Mouse (Mus musculus) hindbrain, embryonic 14.5 days (tissue): ENCODE measurements around the gene Ucp3. TPM values are rescaled to one million over a fixed set of nuclear protein-coding genes. Genes with fewer than 3 reads are reported as not detected.

Experiments
- ATAC-seq: fragments of 200-750 bp; cut with Nextera tagmentation; 2 replicates; pipeline ENCODE4 v1.8.0; 2017; ENCODE audit warnings: moderate number of reproducible peaks, mild to moderate bottlenecking, moderate TSS enrichment, moderate library complexity; ENCODE audit not compliant: low FRiP score
- DNase-seq: peaks from one replicate; pipeline ENCODE4 v3.0.0-alpha.2; 2015; ENCODE audit warnings: low spot score
- H3K27ac ChIP-seq: fragments of 300-500 bp; sonication (generic); 2 replicates; pipeline ENCODE4 v1.5.1; 2014; ENCODE audit warnings: mild to moderate bottlenecking, moderate library complexity
- H3K27me3 ChIP-seq: fragments of 300-500 bp; sonication (generic); 2 replicates; pipeline ENCODE4 v1.6.1; 2014; ENCODE audit warnings: mild to moderate bottlenecking, low read length, mixed read lengths; ENCODE audit not compliant: control insufficient read depth, insufficient read depth
- H3K36me3 ChIP-seq: fragments of 300-500 bp; sonication (generic); replicated peaks from 2 replicates; pipeline ENCODE4 v1.6.1; 2014; ENCODE audit not compliant: control insufficient read depth, insufficient read depth
- H3K4me1 ChIP-seq: fragments of 300-500 bp; sonication (generic); replicated peaks from 2 replicates; pipeline ENCODE4 v1.6.1; 2014; ENCODE audit warnings: antibody characterized with exemption, low read length, mixed read lengths; ENCODE audit not compliant: control insufficient read depth, insufficient read depth
- H3K4me2 ChIP-seq: fragments of 300-500 bp; sonication (generic); replicated peaks from 2 replicates; pipeline ENCODE4 v1.6.1; 2014; ENCODE audit warnings: mild to moderate bottlenecking, moderate library complexity
- H3K4me3 ChIP-seq: fragments of 300-500 bp; sonication (generic); replicated peaks from 2 replicates; pipeline ENCODE4 v1.5.1; 2014; ENCODE audit warnings: mild to moderate bottlenecking, low read length
- H3K9ac ChIP-seq: fragments of 300-500 bp; sonication (generic); 2 replicates; pipeline ENCODE4 v1.6.1; 2014
- H3K9me3 ChIP-seq: fragments of 300-500 bp; sonication (generic); 2 replicates; pipeline ENCODE4 v1.6.1; 2016; ENCODE audit warnings: low read length; ENCODE audit not compliant: control insufficient read depth
- WGBS: fragments of 180-500 bp; shearing (Covaris S2); extraction: QIAGEN DNeasy Blood & Tissue Kit; methylation state at CpG from one replicate; pipeline ENCODE4 v1.1.7; 2014; 5-methylcytosine and 5-hydroxymethylcytosine counted together
- polyA plus RNA-seq: library from polyadenylated mRNA; unstranded; fragments of >200 nt; fragmentation: Nextera tagmentation; extraction: Ambion mirVana; gene quantifications from 2 replicates; pipeline ENCODE4 v1.2.1, GENCODE M21; 2014

The Ucp3 gene
- polyA plus RNA-seq = not detected in 2 replicates

GRCm38 (mm10) chr7:100472777-100473176 is at the start of gene Ucp3:
Gene Ucp3, plus strand, starts transcription at chr7:100472990.
- no peaks in the 10 kb centered on the region for H3K4me1 ChIP-seq
- no peak within 1 kb of the TSS for H3K9ac ChIP-seq
- DNase-seq (no peak), ATAC-seq (no peak)
- H3K27me3 ChIP-seq = no peaks in the 10 kb centered on the region
- WGBS = 94% methylated on average over 6 of the region's 6 CpGs
- peaks cover 21% of the 10 kb centered on the region for H3K36me3 ChIP-seq
- H3K9me3 ChIP-seq = no peaks in the 10 kb centered on the region
- H3K4me3 ChIP-seq = no peak within 1 kb of the TSS
- no peak within 1 kb of the TSS for H3K27ac ChIP-seq
- no peak within 1 kb of the TSS for H3K4me2 ChIP-seq

GRCm38 (mm10) chr7:100425795-100426194 is 47.0 kb upstream of the Ucp3 start:
- DNase-seq = no peak
- no peak overlapping the region for H3K9ac ChIP-seq
- H3K36me3 ChIP-seq = peaks cover 94% of the 10 kb centered on the region
- no peak for ATAC-seq
- H3K27ac ChIP-seq = no peak overlapping the region
- H3K4me3 ChIP-seq = no peak overlapping the region
- no peaks in the 10 kb centered on the region for H3K27me3 ChIP-seq
- no peaks in the 10 kb centered on the region for H3K4me1 ChIP-seq
- H3K4me2 ChIP-seq = no peak overlapping the region
- 77% methylated on average over 3 of the region's 3 CpGs for whole genome bisulfite sequencing
- H3K9me3 ChIP-seq = no peaks in the 10 kb centered on the region

- no peak overlapping the region for H3K27ac ChIP-seq
- no peaks in the 10 kb centered on the region for H3K4me1 ChIP-seq
- H3K27me3 ChIP-seq = no peaks in the 10 kb centered on the region
- WGBS = 71% methylated on average over 3 of the region's 3 CpGs
- ATAC-seq (no peak), DNase-seq (peak; percentile 61)
- H3K4me3 ChIP-seq = no peak overlapping the region
- no peaks in the 10 kb centered on the region for H3K9me3 ChIP-seq
- H3K4me2 ChIP-seq = no peak overlapping the region
- H3K36me3 ChIP-seq = peaks cover 95% of the 10 kb centered on the region
- H3K9ac ChIP-seq = no peak overlapping the region
Measured at GRCm38 (mm10) chr7:100429102-100429501, 43.7 kb upstream of the Ucp3 start.

- DNase-seq (no peak), ATAC-seq (no peak)
- Histone ChIP-seq H3K36me3 (peaks cover 91% of the 10 kb centered on the region), H3K9me3 (no peaks in the 10 kb centered on the region), H3K9ac (no peak overlapping the region), H3K4me1 (no peaks in the 10 kb centered on the region), H3K4me2 (no peak overlapping the region), H3K4me3 (no peak overlapping the region), H3K27me3 (no peaks in the 10 kb centered on the region), H3K27ac (no peak overlapping the region)
- 92% methylated on average over 11 of the region's 11 CpGs for WGBS
Measured at GRCm38 (mm10) chr7:100429911-100430310, 42.9 kb upstream of the Ucp3 start.

- 78% methylated on average over 5 of the region's 5 CpGs for WGBS
- no peak for ATAC-seq
- Histone ChIP-seq H3K36me3 (peaks cover 90% of the 10 kb centered on the region), H3K4me3 (no peak overlapping the region), H3K9me3 (no peaks in the 10 kb centered on the region), H3K27me3 (no peaks in the 10 kb centered on the region), H3K4me1 (no peaks in the 10 kb centered on the region), H3K27ac (no peak overlapping the region), H3K9ac (no peak overlapping the region), H3K4me2 (no peak overlapping the region)
- DNase-seq = no peak
Measured at GRCm38 (mm10) chr7:100431103-100431502, 41.7 kb upstream of the Ucp3 start.

- Histone ChIP-seq H3K9me3 (no peaks in the 10 kb centered on the region), H3K27ac (no peak overlapping the region), H3K36me3 (peaks cover 91% of the 10 kb centered on the region), H3K4me1 (no peaks in the 10 kb centered on the region), H3K9ac (no peak overlapping the region), H3K4me3 (no peak overlapping the region), H3K4me2 (no peak overlapping the region), H3K27me3 (no peaks in the 10 kb centered on the region)
- ATAC-seq = no peak
- no peak for DNase-seq
- 98% methylated on average over 6 of the region's 6 CpGs for WGBS
Measured at GRCm38 (mm10) chr7:100433295-100433694, 39.5 kb upstream of the Ucp3 start.

GRCm38 (mm10) chr7:100443728-100444127 is 29.1 kb upstream of the Ucp3 start:
- Histone ChIP-seq H3K27me3 (no peaks in the 10 kb centered on the region), H3K4me2 (no peak overlapping the region), H3K27ac (no peak overlapping the region), H3K4me3 (no peak overlapping the region), H3K36me3 (peaks cover 92% of the 10 kb centered on the region), H3K9me3 (no peaks in the 10 kb centered on the region), H3K4me1 (no peaks in the 10 kb centered on the region), H3K9ac (no peak overlapping the region)
- no peak for DNase-seq
- no peak for ATAC-seq
- 93% methylated on average over 4 of the region's 4 CpGs for whole genome bisulfite sequencing

- Histone ChIP-seq H3K4me2 (no peak overlapping the region), H3K4me1 (no peaks in the 10 kb centered on the region), H3K9me3 (no peaks in the 10 kb centered on the region), H3K9ac (no peak overlapping the region), H3K27me3 (no peaks in the 10 kb centered on the region), H3K27ac (no peak overlapping the region), H3K4me3 (no peak overlapping the region), H3K36me3 (peaks cover 92% of the 10 kb centered on the region)
- 98% methylated on average over 5 of the region's 5 CpGs for WGBS
- ATAC-seq (no peak), DNase-seq (no peak)
Measured at GRCm38 (mm10) chr7:100446271-100446670, 26.5 kb upstream of the Ucp3 start.

- H3K36me3 ChIP-seq = peaks cover 92% of the 10 kb centered on the region
- 97% methylated on average over 12 of the region's 12 CpGs for WGBS
Measured at GRCm38 (mm10) chr7:100448530-100448929, 24.3 kb upstream of the Ucp3 start.

GRCm38 (mm10) chr7:100448985-100449384 is 23.8 kb upstream of the Ucp3 start:
- WGBS = 96% methylated on average over 3 of the region's 3 CpGs
- H3K9ac ChIP-seq = no peak overlapping the region
- no peak overlapping the region for H3K27ac ChIP-seq
- H3K4me2 ChIP-seq = no peak overlapping the region
- no peaks in the 10 kb centered on the region for H3K4me1 ChIP-seq
- ATAC-seq = no peak
- no peak overlapping the region for H3K4me3 ChIP-seq
- H3K36me3 ChIP-seq = peaks cover 93% of the 10 kb centered on the region
- H3K27me3 ChIP-seq = no peaks in the 10 kb centered on the region
- no peaks in the 10 kb centered on the region for H3K9me3 ChIP-seq
- no peak for DNase-seq

More at GRCm38 (mm10) chr7:100448530-100448929, 24.3 kb upstream of the Ucp3 start:
- Histone ChIP-seq H3K4me1 (no peaks in the 10 kb centered on the region), H3K27me3 (no peaks in the 10 kb centered on the region), H3K27ac (no peak overlapping the region), H3K4me2 (no peak overlapping the region), H3K9ac (no peak overlapping the region), H3K4me3 (no peak overlapping the region), H3K9me3 (no peaks in the 10 kb centered on the region)
- no peak for DNase-seq
- ATAC-seq = no peak
